2 mouse cellular contexts compared by ENCODE assay signal in genomic region chr5:29592161-29592560, GRCm38 (mm10). TPM values are rescaled to one million over a fixed set of nuclear protein-coding genes. Genes with fewer than 3 reads are reported as not detected.
DNase-seq lines count a peak whose midpoint lies in the region; ATAC-seq lines count a peak whose summit lies in the region.
"Not testable (repeated sequence)": the region's sequence is repeated elsewhere in the genome, so short reads cannot be mapped to it uniquely, and the experiment has no call there.

No protein-coding gene starts in this region.

- not testable (repeated sequence) for H3K9me3 ChIP-seq in midbrain, embryonic 11.5 days (ENCODE audit: control insufficient read depth, low read length)

- not testable (repeated sequence) for ATAC-seq in midbrain, embryonic 11.5 days (ENCODE audit: low FRiP score)

- H3K36me3 ChIP-seq in midbrain, embryonic 11.5 days (ENCODE audit: control insufficient read depth, insufficient read depth, low read length): peaks cover 22% of the 10 kb centered on the region

- not testable (repeated sequence) for H3K27me3 ChIP-seq in midbrain, embryonic 11.5 days (ENCODE audit: control insufficient read depth, insufficient read depth, low read length)

- not testable (repeated sequence) for H3K4me2 ChIP-seq in midbrain, embryonic 11.5 days

- H3K4me3 ChIP-seq in midbrain, embryonic 11.5 days (ENCODE audit: low read depth, low read length): not testable (repeated sequence)

- peak; percentile 82 for DNase-seq in heart, adult 11 months
- peak; percentile 51 for DNase-seq in midbrain, embryonic 11.5 days (ENCODE audit: low spot score, missing footprints)

- H3K27ac ChIP-seq in midbrain, embryonic 11.5 days (ENCODE audit: low read depth, low read length): not testable (repeated sequence)

- WGBS in midbrain, embryonic 11.5 days: 98% methylated on average over 7 of the region's 7 CpGs

- not testable (repeated sequence) for H3K4me1 ChIP-seq in midbrain, embryonic 11.5 days (ENCODE audit: control insufficient read depth, insufficient read depth, low read length)

- not testable (repeated sequence) for H3K9ac ChIP-seq in midbrain, embryonic 11.5 days (ENCODE audit: low read length)

RNA-seq across cellular contexts. Expression of gene Ube3c, which starts 23.1 kb away (rescaled TPM):
- 36.2 and 38.3 TPM in 2 replicates for polyA plus RNA-seq in midbrain, embryonic 11.5 days (2014; fragmentation: Nextera tagmentation; extraction: Ambion mirVana)
